Mouse (Mus musculus) heart, adult 2 months (tissue): ENCODE data around the gene Coro2b.
A peak's percentile ranks its signal among the peaks of the same experiment; 100 is the strongest.

ENCODE experiments used
- CTCF ChIP-seq: fragments of 200-600 bp; IDR thresholded peaks from 2 replicates; pipeline ENCODE4 v1.8.1; 2022; ENCODE audit warnings: antibody characterized with exemption, mild to moderate bottlenecking, moderate library complexity
- EP300 ChIP-seq: fragments of 200-500 bp; IDR thresholded peaks from 2 replicates; pipeline ENCODE4 v1.6.1; 2011; ENCODE audit warnings: low read depth, low read length, control low read depth; ENCODE audit not compliant: insufficient read depth
- POLR2A ChIP-seq: fragments of 200-500 bp; IDR thresholded peaks from 2 replicates; pipeline ENCODE4 v1.6.1; 2011; ENCODE audit warnings: mild to moderate bottlenecking, low read depth, low read length, control low read depth; ENCODE audit not compliant: insufficient read depth

- TF ChIP-seq CTCF (no peak), POLR2A (no peak), EP300 (peak; percentile 55; the same call in 1 of the 2 replicates)
Measured at GRCm38 (mm10) chr9:62497135-62498092, 39.4 kb downstream of the Coro2b start.
